Mouse (Mus musculus) forebrain, embryonic 11.5 days (tissue): Measurements from ENCODE around the gene Psma3. TPM values are rescaled to one million over a fixed set of nuclear protein-coding genes. Genes with fewer than 3 reads are reported as not detected.

ENCODE experiments used
- ATAC-seq: fragments of 200-750 bp; cut with Nextera tagmentation; replicated peaks from 2 replicates; pipeline ENCODE4 v1.8.0; 2017; ENCODE audit warnings: moderate TSS enrichment; ENCODE audit not compliant: low FRiP score
- DNase-seq: peaks from one replicate; pipeline ENCODE4 v3.0.0-alpha.2; 2017; ENCODE audit warnings: low spot score
- H3K27ac ChIP-seq: fragments of 300-500 bp; sonication (generic); 2 replicates; pipeline ENCODE4 v1.5.1; 2014; ENCODE audit warnings: low read depth, low read length
- H3K27me3 ChIP-seq: fragments of 300-500 bp; sonication (generic); 2 replicates; pipeline ENCODE4 v1.6.1; 2014; ENCODE audit warnings: mild to moderate bottlenecking, low read length, mixed read lengths; ENCODE audit not compliant: control insufficient read depth, insufficient read depth
- H3K36me3 ChIP-seq: fragments of 300-500 bp; sonication (generic); 2 replicates; pipeline ENCODE4 v1.6.1; 2014; ENCODE audit warnings: mild to moderate bottlenecking, low read length, moderate library complexity, mixed read lengths; ENCODE audit not compliant: control insufficient read depth, insufficient read depth
- H3K4me1 ChIP-seq: fragments of 300-500 bp; sonication (generic); replicated peaks from 2 replicates; pipeline ENCODE4 v1.6.1; 2014; ENCODE audit warnings: low read length, mixed read lengths; ENCODE audit not compliant: control insufficient read depth, insufficient read depth
- H3K4me2 ChIP-seq: fragments of 300-500 bp; sonication (generic); 2 replicates; pipeline ENCODE4 v1.6.1; 2014; ENCODE audit warnings: low read depth, mild to moderate bottlenecking, low read length, moderate library complexity, mixed read lengths; ENCODE audit not compliant: severe bottlenecking
- H3K4me3 ChIP-seq: fragments of 300-500 bp; sonication (generic); 2 replicates; pipeline ENCODE4 v1.5.1; 2014; ENCODE audit warnings: low read depth, low read length
- H3K9ac ChIP-seq: fragments of 300-500 bp; sonication (generic); 2 replicates; pipeline ENCODE4 v1.6.1; 2014; ENCODE audit warnings: low read length
- H3K9me3 ChIP-seq: fragments of 300-500 bp; sonication (generic); 2 replicates; pipeline ENCODE4 v1.6.1; 2016; ENCODE audit warnings: low read length, mixed read lengths; ENCODE audit not compliant: control insufficient read depth
- WGBS: fragments of 180-500 bp; shearing (Covaris S2); extraction: QIAGEN DNeasy Blood & Tissue Kit; methylation state at CpG from one replicate; pipeline ENCODE4 v1.1.7; 2014; 5-methylcytosine and 5-hydroxymethylcytosine counted together
- polyA plus RNA-seq: library from polyadenylated mRNA; unstranded; fragments of >200 nt; fragmentation: Nextera tagmentation; extraction: Ambion mirVana; gene quantifications from 2 replicates; pipeline ENCODE4 v1.2.1, GENCODE M21; 2014

The Psma3 gene
- polyA plus RNA-seq, 1 experiment from 2014 or later, result 601 TPM

GRCm38 (mm10) chr12:70967581-70967980, 6.8 kb upstream of the Psma3 start:
- H3K4me2 ChIP-seq, result peak overlapping the region; percentile 45
- H3K4me3 ChIP-seq, result peak overlapping the region; percentile 55
- H3K9me3 ChIP-seq, result no peaks in the 10 kb centered on the region
- H3K27me3 ChIP-seq, result no peaks in the 10 kb centered on the region
- H3K36me3 ChIP-seq, result no peaks in the 10 kb centered on the region
- 0 out of 2 replicates have a peak, but pooled peaks cover 2% of the 10 kb centered on the region for H3K4me1 ChIP-seq
- H3K9ac ChIP-seq, result peak overlapping the region; percentile 80
- 45% methylated on average over 8 of the region's 8 CpGs for WGBS
- no peak for DNase-seq
- no peak for ATAC-seq
- H3K27ac ChIP-seq, result peak overlapping the region; percentile 79; the same call in 1 of the 2 replicates

- under 1% methylated on average over 35 of the region's 35 CpGs for WGBS
Observed at GRCm38 (mm10) chr12:70968141-70968790, 6.2 kb upstream of the Psma3 start.

GRCm38 (mm10) chr12:70968791-70969307, 5.6 kb upstream of the Psma3 start:
- 1% methylated on average over 15 of the region's 15 CpGs for WGBS
- 0 out of 2 replicates have a peak, but pooled peaks cover 2% of the 10 kb centered on the region for H3K4me1 ChIP-seq
- no peaks in the 10 kb centered on the region for H3K9me3 ChIP-seq
- DNase-seq (peak; percentile 90), ATAC-seq (peak; percentile 74)
- peak overlapping the region; percentile 45 for H3K4me2 ChIP-seq
- peak overlapping the region; percentile 55 for H3K4me3 ChIP-seq
- H3K9ac ChIP-seq, result peak overlapping the region; percentile 80; the same call in 1 of the 2 replicates
- no peaks in the 10 kb centered on the region for H3K36me3 ChIP-seq
- peak overlapping the region; percentile 79 for H3K27ac ChIP-seq
- no peaks in the 10 kb centered on the region for H3K27me3 ChIP-seq

More at GRCm38 (mm10) chr12:70968141-70968790, 6.2 kb upstream of the Psma3 start:
- Histone ChIP-seq H3K4me2 (peak overlapping the region; percentile 45), H3K36me3 (no peaks in the 10 kb centered on the region), H3K9me3 (no peaks in the 10 kb centered on the region), H3K4me1 (0 out of 2 replicates have a peak, but pooled peaks cover 2% of the 10 kb centered on the region), H3K9ac (peak overlapping the region; percentile 80), H3K4me3 (peak overlapping the region; percentile 55), H3K27me3 (no peaks in the 10 kb centered on the region), H3K27ac (peak overlapping the region; percentile 79)
- peak; percentile 82 for ATAC-seq
- peak; percentile 87 for DNase-seq

GRCm38 (mm10) chr12:70969485-70970184, 4.8 kb upstream of the Psma3 start:
- Histone ChIP-seq H3K4me3 (peak overlapping the region; percentile 29), H3K36me3 (no peaks in the 10 kb centered on the region), H3K4me2 (peak overlapping the region; percentile 35; the same call in 1 of the 2 replicates), H3K4me1 (0 out of 2 replicates have a peak, but pooled peaks cover 2% of the 10 kb centered on the region), H3K9me3 (no peaks in the 10 kb centered on the region), H3K27ac (no peak overlapping the region), H3K27me3 (no peaks in the 10 kb centered on the region), H3K9ac (no peak overlapping the region)
- peak; percentile 78 for DNase-seq
- 5% methylated on average over 17 of the region's 17 CpGs for WGBS
- ATAC-seq, result no peak; the same call in 1 of the 2 replicates

- no peak for ATAC-seq
- no peaks in the 10 kb centered on the region for H3K27me3 ChIP-seq
- H3K9me3 ChIP-seq, result no peaks in the 10 kb centered on the region
- WGBS, result 92% methylated on average over 4 of the region's 4 CpGs
- no peak overlapping the region for H3K27ac ChIP-seq
- peak overlapping the region; percentile 90; the same call in 1 of the 2 replicates for H3K4me3 ChIP-seq
- H3K9ac ChIP-seq, result no peak overlapping the region
- H3K36me3 ChIP-seq, result no peaks in the 10 kb centered on the region
- peaks cover 5% of the 10 kb centered on the region for H3K4me1 ChIP-seq
- DNase-seq, result no peak
- H3K4me2 ChIP-seq, result no peak overlapping the region; the same call in 1 of the 2 replicates
Observed at GRCm38 (mm10) chr12:70973831-70974230, 590 bp upstream of the Psma3 start.

GRCm38 (mm10) chr12:70975406-70975805, 985 bp downstream of the Psma3 start:
- DNase-seq (peak; percentile 55), ATAC-seq (no peak)
- H3K4me3 ChIP-seq, result peak overlapping the region; percentile 90
- no peaks in the 10 kb centered on the region for H3K9me3 ChIP-seq
- peaks cover 5% of the 10 kb centered on the region for H3K4me1 ChIP-seq
- 26% methylated on average over 10 of the region's 10 CpGs for WGBS
- H3K27ac ChIP-seq, result peak overlapping the region; percentile 87
- H3K9ac ChIP-seq, result peak overlapping the region; percentile 93
- H3K4me2 ChIP-seq, result peak overlapping the region; percentile 68
- H3K27me3 ChIP-seq, result no peaks in the 10 kb centered on the region
- H3K36me3 ChIP-seq, result no peaks in the 10 kb centered on the region

GRCm38 (mm10) chr12:70975891-70976290, 1.5 kb downstream of the Psma3 start:
- H3K27me3 ChIP-seq, result no peaks in the 10 kb centered on the region
- H3K9ac ChIP-seq, result peak overlapping the region; percentile 93; the same call in 1 of the 2 replicates
- no peak for DNase-seq
- no peaks in the 10 kb centered on the region for H3K9me3 ChIP-seq
- H3K4me1 ChIP-seq, result peaks cover 5% of the 10 kb centered on the region
- H3K4me3 ChIP-seq, result peak overlapping the region; percentile 90
- ATAC-seq, result no peak
- H3K27ac ChIP-seq, result no peak overlapping the region
- H3K36me3 ChIP-seq, result no peaks in the 10 kb centered on the region
- H3K4me2 ChIP-seq, result peak overlapping the region; percentile 68
- WGBS, result 79% methylated on average over 3 of the region's 3 CpGs

GRCm38 (mm10) chr12:70978345-70978744, 3.9 kb downstream of the Psma3 start:
- no peaks in the 10 kb centered on the region for H3K27me3 ChIP-seq
- ATAC-seq, result no peak
- H3K4me3 ChIP-seq, result no peak overlapping the region
- H3K9me3 ChIP-seq, result no peaks in the 10 kb centered on the region
- 91% methylated on average over 7 of the region's 7 CpGs for WGBS
- H3K9ac ChIP-seq, result no peak overlapping the region
- H3K4me2 ChIP-seq, result no peak overlapping the region
- H3K27ac ChIP-seq, result no peak overlapping the region
- H3K36me3 ChIP-seq, result no peaks in the 10 kb centered on the region
- H3K4me1 ChIP-seq, result peaks cover 5% of the 10 kb centered on the region
- no peak for DNase-seq
